Mouse (Mus musculus) layer of hippocampus, postnatal 36 days (tissue): ENCODE data around the gene Cacna1c. TPM values are rescaled to one million over a fixed set of nuclear protein-coding genes. Genes with fewer than 3 reads are reported as not detected.

ENCODE experiments used
- DNase-seq, 2 experiments: peaks; one replicate each; pipeline ENCODE4 v3.0.0; 2022
- total RNA-seq, 2 experiments: library from RNA; stranded (reverse); gene quantifications; 2 replicates each; pipeline ENCODE4 v1.2.3; 2021

Cacna1c gene
- total RNA-seq, 2 experiments from 2014 or later = 78.0 to 92.9 TPM

DNA sequence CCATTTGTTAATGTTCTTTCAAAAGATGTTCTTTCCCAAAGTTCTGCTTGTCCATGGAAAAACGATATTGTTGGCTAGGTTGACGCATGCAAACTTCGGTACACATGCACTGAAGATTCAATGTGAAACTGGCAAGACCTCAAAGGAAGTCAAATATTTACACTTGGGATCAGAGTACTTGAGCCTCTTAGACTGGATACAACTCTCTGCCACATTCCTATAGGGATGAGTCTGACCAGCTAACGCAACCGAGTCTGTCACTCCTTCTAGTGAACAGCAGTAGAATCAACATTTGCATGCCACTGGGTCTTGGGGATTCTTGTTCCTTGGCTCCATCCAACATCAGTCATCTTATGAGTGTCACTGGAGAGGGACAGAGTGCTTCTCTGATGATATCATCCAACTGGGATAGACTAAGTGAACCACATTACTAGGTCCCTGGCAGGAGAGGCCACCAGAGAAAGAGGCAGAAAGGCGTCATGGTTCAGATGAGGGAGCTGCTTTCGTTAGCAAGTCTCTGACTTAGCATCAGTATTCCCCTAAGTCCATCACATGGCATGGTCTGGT is 241.1 kb downstream of the Cacna1c start:
- no peak for DNase-seq

DNA sequence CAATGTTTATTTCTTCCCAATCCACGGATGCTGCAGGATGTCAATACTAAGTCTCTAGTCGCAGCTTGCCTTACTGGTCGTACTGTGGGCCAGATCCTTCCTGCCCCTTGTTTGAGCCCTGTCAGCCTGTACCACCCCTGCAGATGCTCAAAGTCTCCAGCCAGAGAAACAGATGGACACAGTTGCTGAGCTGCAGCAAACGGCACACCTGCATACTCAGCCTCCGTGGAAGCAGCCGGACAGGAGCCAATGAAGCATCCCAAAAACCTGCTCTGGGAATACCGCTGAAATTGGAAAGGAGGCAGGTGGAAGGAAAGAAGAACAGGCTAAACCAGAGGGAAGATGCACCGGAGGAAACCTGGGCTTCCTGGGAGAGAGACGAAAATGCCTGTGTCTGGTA is 243.8 kb downstream of the Cacna1c start:
- DNase-seq = no peak

DNA sequence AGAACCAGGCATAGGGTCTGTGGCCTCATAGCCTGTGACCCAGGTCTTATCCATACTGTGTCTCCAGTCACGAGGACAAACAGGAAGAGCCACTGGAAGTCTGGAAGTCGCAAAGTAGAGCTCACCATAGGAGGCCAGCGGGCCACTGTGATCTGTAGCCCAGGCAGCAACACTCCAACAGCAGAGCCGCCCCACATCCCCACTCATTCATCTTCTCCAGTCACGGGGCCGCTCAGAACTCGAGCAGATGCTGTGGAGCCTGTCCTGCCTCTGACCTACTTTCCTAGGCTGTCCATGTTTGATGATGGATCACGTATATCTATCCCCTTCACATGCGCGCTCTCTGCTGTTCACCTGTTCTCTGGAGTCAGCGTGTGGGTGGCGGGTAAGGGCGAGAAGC is 246.0 kb downstream of the Cacna1c start:
- DNase-seq = no peak

DNA sequence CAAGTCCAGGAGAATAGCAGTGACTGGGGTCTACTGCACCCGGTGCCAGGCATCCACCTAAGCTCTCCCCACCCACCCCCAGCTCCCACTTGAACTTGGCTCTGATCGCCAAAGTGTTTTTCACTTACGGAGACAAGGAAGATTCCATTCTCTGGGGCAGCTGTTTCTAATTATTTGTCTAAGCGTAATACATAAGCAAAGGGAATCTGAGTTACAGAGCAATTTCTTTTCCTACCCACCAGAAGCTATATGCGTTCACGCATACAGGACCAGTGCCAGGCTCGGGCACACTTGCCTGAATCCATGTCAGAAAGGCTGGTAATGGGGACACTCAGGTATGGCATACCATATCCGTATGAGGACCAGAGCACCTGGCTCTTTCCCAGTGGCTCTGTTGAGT is 248.9 kb downstream of the Cacna1c start:
- no peak for DNase-seq

DNA sequence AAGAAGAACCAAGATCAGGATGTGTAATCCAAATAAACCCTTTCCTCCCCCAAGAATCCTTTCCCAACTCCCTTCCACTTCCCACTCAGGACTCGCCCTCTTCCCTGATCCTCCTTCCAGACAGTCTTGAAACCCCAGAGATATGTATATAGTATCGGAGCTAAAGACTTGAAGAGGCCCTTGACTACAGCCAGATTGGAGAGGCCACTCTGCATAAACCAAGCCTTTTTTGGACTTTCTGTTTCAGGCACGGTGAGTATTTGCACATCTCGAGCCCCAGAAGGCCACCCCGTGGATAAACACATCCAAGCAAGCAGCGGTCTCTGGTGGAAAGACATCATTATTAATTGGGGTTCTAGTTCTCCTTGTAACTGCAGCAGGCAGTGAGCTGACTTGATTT is 249.6 kb downstream of the Cacna1c start:
- DNase-seq = no peak

DNA sequence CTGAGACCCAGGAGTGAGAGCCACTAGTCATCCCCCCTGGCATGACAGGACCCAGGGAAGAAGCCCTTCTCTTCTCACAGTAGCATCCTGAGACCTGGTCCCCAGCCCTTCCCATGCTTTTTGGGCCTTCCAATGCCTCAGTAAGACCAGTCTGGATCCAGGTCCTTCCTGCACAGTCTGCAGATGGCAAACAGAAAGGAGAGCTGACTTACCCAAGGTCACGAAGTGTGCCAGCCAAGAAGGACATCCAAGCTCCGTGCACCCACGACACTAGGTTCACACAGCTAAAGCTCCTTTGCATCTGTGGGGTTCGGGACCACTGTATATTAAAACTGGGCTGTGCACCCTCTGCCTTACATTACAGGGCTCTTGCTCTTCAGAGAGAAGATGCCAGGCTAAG is 252.1 kb downstream of the Cacna1c start:
- DNase-seq = no peak

DNA sequence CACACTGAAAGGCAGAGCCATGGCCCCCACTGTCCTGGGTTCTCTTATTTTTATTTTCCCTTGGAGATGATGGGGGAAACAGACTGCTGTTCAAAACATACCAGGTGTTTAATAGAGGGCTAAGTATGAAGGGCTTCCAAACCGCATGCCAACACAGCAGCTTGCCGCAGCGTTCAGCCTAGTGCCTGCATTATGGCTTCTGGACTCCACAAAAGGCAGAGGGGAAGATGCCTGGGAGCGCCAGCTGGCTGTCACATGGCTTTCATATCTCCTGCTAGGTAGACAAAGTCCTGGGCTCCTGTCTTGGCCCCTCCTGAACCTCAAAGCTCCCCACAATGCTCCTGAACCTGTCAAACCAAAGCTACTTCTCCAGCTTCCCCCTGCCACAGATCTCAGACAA is 254.4 kb downstream of the Cacna1c start:
- DNase-seq = no peak

DNA sequence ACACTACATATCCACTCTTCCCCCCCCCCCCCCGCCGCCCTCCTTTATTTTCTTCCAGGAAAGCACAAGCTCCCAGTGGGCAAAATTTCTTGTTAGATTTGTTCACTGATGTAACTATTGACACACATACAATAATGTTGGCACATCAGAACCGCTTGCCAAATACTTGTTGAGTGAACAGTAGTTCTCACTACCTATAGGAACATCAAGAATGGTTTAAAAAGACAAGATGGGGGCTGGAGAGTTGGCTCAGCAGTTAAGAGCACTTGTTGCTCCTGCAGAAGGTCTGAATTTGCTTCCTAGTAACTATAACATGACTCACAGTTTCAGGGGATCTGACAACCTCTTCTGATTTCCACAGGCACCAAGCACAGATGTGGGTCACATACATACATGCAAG is 255.2 kb downstream of the Cacna1c start:
- no peak for DNase-seq

DNA sequence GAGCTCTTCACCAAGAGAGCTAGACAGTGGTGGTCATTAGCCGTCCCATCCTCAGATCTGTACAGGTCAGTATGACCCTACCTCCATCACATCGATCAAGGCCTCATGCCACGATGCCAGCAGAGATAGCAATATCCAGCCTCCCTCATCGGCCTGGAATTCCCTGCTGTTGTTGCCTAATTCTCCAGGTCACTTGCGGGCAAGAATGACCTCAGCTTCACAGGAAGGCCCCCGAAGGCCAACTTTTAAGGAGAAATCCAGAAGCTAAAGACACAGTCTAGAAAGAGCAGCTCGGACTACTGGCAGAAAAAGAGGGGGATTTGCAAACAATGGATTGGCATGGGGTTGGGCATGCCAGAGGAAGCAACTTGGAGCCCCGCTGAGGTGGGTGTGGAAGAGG is 256.6 kb downstream of the Cacna1c start:
- no peak for DNase-seq

DNA sequence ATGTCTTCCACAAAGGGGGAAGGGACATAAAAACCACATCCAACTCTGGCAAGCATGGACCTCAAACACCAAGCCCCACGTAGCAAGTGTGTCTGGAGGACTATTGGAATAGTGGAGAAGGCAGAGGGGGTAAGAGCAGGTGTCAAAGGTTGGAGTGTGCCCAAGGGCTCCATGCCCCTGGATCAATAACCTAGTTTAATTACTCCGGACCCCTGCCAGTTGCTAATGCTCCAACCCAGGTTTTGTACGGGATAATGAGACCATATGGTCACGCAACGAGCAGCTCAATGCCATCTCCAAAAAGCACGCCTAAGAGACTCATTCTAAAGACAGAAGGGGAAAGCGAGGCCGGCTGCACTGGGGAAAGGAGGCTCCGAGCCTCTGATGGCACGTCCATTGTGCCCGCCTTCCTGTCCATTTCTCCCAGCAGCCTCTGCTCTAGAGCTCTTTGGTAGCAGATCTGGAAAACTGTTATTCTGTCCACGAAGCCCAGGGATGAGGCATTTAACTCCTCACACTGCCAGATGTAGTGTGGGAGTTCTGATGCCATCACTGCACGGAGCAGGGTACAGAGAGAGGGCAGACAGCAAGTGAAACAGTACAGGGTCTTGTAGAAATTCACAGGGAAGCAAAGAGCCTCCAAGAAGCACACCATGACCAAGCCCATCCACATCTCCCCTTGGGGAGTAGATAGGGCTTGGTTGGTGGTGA is 257.7 kb downstream of the Cacna1c start:
- DNase-seq = peak in 1 of 2 experiments; percentile 42

DNA sequence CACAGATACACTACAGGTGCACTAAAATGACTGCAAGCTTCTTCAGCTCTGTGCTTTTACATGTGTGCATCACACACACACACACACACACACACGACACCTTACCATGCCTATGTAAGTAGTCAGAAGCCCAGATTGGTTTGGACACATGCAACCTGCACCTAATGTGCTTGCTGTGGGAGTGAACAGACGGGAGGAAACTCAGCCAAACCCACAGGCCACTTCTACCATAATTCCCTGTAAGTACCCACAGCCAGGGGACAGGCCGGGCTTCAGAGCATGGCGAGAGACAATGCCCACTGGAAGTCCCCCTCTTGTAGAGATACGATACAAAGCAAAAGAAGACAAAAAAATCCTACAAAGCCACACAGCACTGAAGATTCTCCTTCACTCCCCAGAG is 258.7 kb downstream of the Cacna1c start:
- no peak for DNase-seq

DNA sequence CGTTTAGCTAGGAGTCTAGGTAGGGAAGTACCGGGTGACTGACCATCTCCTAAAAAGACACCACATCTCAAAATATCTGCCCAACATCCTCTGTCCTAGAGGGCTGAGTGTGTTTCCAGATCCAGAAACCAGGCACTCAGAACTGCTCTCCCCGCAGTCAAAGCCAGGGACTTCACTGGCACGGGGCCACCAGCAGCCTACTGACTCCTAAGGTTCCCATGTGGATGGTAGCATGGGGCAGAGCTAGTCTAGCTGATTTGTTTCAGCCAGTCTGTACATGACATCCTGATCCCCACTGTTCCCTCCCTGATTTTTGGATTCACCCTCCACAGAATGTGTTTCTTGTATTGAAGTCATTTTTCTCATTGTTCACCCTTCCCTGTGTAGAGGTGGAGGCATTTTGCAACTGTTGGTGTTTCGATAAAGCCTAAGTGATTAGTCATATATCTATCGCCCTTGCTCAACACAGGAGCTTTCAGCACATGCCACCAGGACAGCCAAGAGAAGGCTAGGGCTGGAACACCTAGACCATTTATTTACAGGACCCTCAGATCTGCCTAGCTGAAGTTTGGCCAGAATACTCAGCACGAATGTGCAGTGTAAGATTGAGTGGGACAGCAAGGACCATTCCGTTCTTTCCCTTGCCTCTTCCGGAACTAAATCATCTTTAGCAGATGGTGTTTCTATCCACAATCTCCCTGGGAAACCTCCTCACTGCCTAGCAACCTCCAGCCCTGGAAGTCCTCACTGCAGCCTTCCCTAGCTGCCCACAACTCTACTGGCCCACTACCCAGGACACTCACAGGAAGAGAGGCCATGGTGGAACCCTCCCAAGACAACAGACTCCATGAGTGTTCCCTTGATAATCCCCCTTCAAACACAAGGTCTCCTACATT is 260.4 kb downstream of the Cacna1c start:
- peak in 1 of 2 experiments; percentile 54 for DNase-seq

DNA sequence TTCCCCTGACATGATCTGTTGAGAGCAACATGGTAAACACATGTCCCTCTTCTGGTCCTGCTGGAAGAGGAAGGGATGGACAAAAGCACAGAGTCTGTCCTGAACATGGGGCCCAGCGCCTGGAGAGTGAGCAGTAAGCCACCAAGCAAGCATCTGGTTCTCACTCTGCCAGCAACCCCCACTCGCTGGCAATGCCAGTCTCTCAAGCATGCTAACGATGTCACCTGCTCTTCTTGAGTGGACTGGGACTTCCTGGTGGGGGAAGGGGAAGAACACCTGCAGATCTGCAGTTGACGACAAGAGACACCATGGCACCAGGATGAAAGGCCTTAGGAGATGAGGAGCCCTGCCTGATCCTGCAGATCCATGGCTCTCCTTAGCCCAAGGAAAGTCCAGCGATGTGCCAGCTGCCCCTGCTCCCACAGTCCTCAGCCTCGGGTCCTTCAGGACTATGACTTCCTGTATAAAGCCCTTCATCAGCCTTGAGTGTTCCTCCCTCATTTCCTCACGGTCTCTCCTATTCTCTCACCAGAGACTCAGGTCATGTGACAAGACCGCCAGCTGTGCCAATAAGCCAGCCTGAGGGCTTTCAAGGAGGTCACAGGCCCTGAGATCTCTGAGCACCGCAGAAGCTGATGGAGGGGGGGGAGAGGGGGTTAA is 261.8 kb downstream of the Cacna1c start:
- no peak for DNase-seq

DNA sequence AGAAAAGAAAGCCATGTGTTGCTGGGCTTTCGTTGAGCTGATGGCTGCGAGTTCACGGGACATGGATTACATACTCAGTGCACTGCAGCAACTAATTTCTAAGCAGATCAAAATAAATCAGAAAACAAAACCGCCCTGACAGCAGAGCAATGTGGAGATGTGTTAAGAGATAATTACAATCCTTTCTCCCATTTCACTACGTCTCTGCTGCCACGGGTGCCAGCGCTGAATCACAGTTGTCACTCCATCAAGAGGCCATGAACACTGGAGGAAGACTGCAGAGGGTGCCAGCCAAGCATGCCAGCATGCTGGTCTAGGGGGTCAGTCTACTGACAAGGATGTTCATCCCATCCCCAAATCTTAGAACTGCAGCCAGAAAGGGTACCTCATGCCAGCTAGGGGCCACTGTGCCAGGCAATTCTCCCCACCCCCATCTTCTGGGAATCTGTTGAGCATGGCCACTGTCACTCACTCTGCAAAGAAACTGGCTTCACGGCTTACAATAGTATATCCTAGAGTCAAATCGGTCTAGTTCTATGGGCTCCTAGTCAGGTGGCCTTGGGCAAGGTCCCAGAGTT is 263.1 kb downstream of the Cacna1c start:
- DNase-seq = no peak

DNA sequence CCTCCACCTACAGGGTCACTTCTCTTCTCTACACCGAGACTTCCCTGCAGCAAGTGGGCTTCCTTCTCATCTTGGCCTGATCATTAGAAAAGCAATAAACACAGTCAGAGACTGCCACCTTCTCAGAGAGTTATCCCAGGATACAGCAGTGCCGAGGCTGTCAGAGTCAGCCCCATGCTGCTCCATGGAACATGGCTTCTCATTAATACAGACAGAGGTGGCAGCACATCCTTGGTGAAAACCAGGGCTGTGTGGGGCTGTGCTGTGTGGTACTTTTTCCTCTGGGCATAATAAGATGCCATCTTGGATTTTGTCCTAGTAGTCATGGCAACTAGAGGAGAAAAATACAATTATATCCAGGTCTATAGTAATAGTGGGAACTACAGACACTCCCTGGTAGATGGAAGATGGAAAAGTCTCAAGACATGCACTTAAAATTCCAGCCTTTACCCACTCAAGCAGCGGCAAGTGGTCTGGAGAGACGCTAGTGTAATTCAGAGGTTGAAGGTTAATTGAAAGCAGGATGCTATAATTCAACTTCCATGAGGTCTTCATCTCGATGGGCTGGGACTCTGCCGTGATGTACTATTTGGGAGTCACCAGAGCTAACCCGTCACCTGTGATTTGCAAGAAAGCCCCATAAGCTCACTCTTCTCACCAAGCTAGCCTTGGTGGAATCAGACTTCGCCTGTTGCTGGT is 264.1 kb downstream of the Cacna1c start:
- DNase-seq = no peak

DNA sequence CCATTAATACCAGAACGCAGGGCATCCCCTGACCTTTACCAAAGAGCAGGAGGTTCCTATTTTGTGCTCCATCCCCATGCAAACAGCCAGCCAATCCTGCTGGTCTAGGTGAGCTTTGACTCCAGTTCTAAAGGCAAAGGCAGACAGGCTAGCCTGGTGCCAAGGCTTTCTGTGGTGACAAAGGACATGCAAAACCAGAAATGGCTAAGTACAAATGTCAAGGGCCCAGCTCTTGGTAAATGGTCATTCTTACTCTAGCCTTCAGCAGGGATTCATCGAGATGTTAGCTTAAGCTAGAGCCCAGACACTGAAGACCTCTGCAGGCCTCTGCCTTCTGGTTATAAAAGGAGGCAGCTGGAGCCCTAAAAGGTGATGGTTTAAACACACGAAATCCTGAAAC is 269.5 kb downstream of the Cacna1c start:
- no peak for DNase-seq

DNA sequence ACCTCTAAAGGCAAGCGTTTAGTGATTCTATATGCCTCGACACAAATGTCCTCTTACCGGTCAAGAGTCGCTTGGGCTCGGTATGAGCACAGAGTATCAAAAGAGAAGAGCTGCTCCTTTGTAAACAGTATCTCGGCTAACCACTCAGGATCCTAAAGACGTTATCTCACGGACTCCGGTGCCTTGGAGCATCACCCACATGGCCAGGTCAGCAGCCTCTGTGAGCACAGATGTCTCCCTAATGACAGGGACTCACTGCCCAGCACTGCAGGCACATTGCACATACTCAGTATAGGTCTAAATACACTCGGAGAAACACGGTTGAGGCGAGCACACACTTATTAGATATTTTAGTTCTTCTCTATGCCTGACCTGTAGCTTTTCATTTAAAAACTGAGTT is 271.8 kb downstream of the Cacna1c start:
- DNase-seq = no peak

DNA sequence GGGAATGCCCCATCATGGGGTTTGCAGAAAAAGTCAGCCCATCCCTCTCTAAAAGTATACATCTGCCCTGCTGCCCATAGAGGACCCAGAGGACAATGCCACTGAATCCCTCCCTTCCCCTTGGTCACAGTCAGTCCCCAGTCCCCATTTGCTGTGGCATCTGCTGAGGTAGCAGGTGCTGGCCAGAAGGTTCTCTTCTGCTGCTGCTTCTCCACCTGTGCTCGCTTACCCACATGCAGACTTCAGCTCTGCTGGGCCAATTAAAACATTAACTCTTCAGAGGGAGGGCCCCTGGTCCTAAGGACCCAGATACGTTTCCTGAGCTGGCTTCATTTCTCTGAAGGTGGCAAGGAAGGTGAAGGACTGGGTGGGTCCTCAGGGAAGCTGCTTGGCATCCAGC is 272.3 kb downstream of the Cacna1c start:
- DNase-seq = no peak

DNA sequence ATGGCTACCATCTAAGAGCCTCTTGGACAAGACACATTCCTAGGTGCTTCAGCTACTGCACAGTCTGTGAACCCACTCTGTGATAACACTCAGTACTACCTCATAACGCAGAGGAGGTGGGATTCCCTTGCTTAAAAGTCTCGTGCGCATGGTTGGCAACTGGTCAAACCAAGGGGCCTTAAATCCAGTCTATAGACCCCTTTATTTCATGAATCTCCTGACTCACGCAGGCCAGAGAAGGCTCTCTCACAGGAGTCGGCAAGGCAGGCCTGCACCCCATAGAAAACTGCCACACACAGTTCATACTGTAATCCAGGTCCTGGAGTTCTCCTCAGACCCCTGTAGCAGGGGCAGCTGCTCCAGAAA is 273.0 kb downstream of the Cacna1c start:
- no peak for DNase-seq

DNA sequence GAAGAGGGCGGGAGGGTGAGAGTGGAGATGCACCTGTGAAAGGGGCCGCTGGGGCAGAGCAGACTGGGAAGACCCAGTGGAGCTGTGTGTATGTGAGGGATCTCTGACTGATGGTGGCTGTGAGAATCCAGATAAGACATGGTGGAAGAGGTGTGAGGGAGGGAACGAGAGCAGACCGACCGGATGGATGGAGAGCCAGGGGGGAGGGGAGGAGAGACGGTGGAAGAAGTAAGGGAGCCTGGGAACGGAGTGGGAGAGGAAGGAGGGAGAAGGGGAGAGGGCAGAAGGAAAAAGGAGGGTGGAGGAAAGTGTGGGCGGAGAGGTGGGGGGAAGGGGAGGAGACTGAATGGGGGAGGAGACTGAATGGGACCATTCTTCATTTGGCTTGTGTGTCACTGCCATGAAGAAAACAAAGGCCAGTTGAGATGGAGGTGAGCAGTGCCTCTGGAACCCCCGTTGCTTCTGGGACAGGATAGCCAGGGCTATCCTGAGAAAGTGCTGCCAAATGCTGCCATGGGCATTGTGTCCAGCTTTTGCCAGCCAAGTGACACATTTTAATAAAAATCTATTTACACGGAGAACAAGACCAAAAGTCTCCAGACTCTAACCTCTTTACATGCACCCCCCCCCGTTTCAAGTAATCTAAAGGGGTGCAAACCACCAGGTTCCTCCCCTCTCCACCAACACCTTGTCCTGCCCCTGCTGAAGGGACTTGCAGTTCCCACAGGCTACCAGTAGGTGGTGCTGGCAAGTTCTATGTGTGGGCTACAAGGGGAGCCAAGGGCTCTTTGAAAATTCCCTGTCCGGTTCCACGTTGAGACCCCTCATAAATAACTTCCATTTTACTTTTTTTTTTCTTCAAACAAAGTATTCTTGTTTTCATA is 273.6 kb downstream of the Cacna1c start:
- peak; percentile 75 to 80 for DNase-seq

DNA sequence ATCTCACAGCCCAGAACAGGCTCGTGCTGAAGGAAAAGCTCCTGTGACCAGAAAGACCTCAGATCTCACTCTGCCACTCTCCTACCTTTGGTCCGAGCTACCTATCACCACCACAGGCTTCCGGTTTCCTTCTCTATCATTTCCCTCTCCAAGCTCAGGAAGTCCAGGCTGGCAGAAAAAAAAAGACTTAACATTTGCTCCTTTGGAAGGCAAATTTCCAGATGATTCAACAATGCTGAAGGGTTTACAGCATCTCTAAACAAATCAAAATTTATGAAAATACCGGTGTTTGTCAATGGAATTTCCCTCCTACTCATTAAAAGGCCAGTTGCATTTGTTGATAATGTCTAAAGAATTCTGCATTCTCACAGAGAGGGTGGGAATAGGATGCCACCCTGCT is 288.0 kb downstream of the Cacna1c start:
- no peak for DNase-seq
